Mouse (Mus musculus): ENCODE measurements around the gene Lamb2. TPM values are rescaled to one million over a fixed set of nuclear protein-coding genes. Genes with fewer than 3 reads are reported as not detected.

Lamb2 gene
- total and polyA plus RNA-seq, 3 experiments = 0.58 to 0.84 TPM; not detected in 1

GRCm38 (mm10) chr9:108508776-108509175, 29.2 kb downstream of the Lamb2 start:
- H3K27ac ChIP-seq (ENCODE audit: control insufficient read depth, low read depth, low read length) = peak overlapping the region; percentile 79
- peak; percentile 69 for DNase-seq (ENCODE audit: low read depth, low spot score)
- H3K27me3 ChIP-seq (ENCODE audit: control insufficient read depth in 1 of 2, insufficient read depth in 2 of 2, low read length in 2 of 2) = no peaks in the 10 kb centered on the region
- H3K4me3 ChIP-seq (ENCODE audit: control insufficient read depth in 1 of 2, insufficient read depth in 1 of 2, low read depth in 2 of 2, low read length in 2 of 2) = peak overlapping the region; percentile 80 to 86
- H3K9ac ChIP-seq (ENCODE audit: control insufficient read depth, low read depth, low read length, poor library complexity, severe bottlenecking) = peak overlapping the region; percentile 81
- TF ChIP-seq MAZ (IDR thresholded peaks at IDR 0.05; ENCODE audit: low read depth, low read length) (no peak), SMC3 (IDR thresholded peaks at IDR 0.05; ENCODE audit: low read depth, low read length) (no peak), GATA1 (IDR thresholded peaks at IDR 0.05; ENCODE audit: low read depth, low read length) (0 out of 2 replicates have a peak, but pooled peaks have one; percentile 34), MYB (IDR thresholded peaks at IDR 0.05; ENCODE audit: low read depth, low read length) (no peak), POLR2A (IDR thresholded peaks at IDR 0.05; ENCODE audit: control insufficient read depth in 1 of 2, insufficient read depth in 1 of 2, low read depth in 1 of 2, low read length in 2 of 2, poor library complexity in 1 of 2) (no peak), CTCF (IDR thresholded peaks at IDR 0.05 in 2 of 3, conservative IDR thresholded peaks at IDR 0.05 in 1 of 3; ENCODE audit: control insufficient read depth in 1 of 3, insufficient read depth in 1 of 3, low read depth in 2 of 3, low read length in 3 of 3, poor library complexity in 1 of 3, severe bottlenecking in 1 of 3) (no peak), CHD1 (IDR thresholded peaks at IDR 0.05; ENCODE audit: low read depth, low read length) (0 out of 2 replicates have a peak, but pooled peaks have one; percentile 42), MXI1 (IDR thresholded peaks at IDR 0.05; ENCODE audit: low read depth, low read length) (no peak), TBP (IDR thresholded peaks at IDR 0.05; ENCODE audit: low read depth, low read length) (peak; percentile 71; the same call in 1 of the 2 replicates), MAX (IDR thresholded peaks at IDR 0.05; ENCODE audit: low read length) (no peak), MYC (IDR thresholded peaks at IDR 0.05; ENCODE audit: low read depth, low read length) (no peak), ZMIZ1 (IDR thresholded peaks at IDR 0.05; ENCODE audit: low read depth, low read length) (no peak), NELFE (IDR thresholded peaks at IDR 0.05; ENCODE audit: low read depth, low read length) (no peak), KAT2A (conservative IDR thresholded peaks at IDR 0.05; ENCODE audit: low read depth, low read length) (no peak), CHD2 (IDR thresholded peaks at IDR 0.05; ENCODE audit: low read length) (no peak), TCF12 (IDR thresholded peaks at IDR 0.05; ENCODE audit: low read depth, low read length) (no peak), ETS1 (IDR thresholded peaks at IDR 0.05; ENCODE audit: low read depth, low read length) (no peak), POLR2AphosphoS2 (IDR thresholded peaks at IDR 0.05; ENCODE audit: low read length) (no peak), JUND (IDR thresholded peaks at IDR 0.05; ENCODE audit: low read depth, low read length) (no peak)
- H3K9me3 ChIP-seq (replicated peaks; ENCODE audit: insufficient read depth, low read length) = no peaks in the 10 kb centered on the region
- H3K36me3 ChIP-seq (ENCODE audit: control insufficient read depth in 1 of 2, insufficient read depth in 2 of 2, low read length in 2 of 2) = peaks cover 5 to 10% of the 10 kb centered on the region in 2 experiments
- H3K79me2 ChIP-seq (ENCODE audit: control insufficient read depth, insufficient read depth, low read length, poor library complexity) = peaks cover 15% of the 10 kb centered on the region
- peaks cover 3 to 11% of the 10 kb centered on the region in 2 experiments for H3K4me1 ChIP-seq (ENCODE audit: control insufficient read depth in 1 of 2, insufficient read depth in 2 of 2, low read length in 2 of 2)

DNA sequence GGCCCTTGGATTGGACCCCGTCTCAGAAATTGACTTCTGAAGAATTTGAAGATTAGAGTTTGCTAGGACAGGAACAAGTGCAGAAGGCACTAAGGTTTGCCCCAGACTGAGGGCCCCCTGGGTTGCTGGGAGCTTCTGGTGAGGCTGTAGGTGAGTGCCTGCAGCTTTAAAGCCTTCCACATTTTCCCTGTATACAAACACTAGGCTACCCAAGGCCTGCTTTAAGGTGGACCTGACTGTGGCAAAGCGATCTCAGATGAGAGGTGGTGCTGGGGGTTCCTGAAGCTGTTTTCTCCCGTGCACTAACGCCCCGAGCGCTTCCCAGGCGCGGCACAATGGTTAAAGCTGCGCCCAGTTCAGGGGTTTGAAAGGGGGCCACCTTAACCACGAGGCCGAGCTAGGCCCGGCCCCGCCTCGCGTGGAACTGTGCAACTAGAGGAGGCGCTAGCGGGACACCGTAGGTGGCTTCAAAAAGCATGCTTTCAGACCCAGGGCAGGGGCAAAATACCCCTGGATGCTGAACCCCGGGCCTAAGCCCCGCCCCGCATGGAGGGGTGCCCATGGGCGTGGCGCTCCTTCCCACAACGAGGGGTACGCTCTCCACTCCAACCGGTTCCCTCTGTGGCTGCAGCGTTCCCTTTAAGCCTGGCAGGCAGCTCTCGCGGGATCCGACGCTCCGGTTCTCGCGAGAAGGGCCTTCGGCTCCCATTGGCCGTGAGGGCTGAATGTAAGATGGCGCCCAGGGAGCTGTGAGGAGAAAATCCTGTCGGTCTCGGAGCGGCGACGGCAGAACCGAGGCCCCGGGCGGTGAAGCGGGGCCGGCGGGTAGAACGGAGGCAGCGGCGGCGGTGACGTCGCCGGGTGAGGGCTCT, 37.1 kb downstream of the Lamb2 start, which contains the start of gene Qrich1:
Gene Qrich1 (plus strand): TSS at position 427 of the 872 bp plus-strand sequence.
- H3K79me2 ChIP-seq (ENCODE audit: control insufficient read depth, insufficient read depth, low read length, poor library complexity) = peaks cover 31% of the 10 kb centered on the region
- H3K4me1 ChIP-seq (ENCODE audit: control insufficient read depth in 1 of 2, insufficient read depth in 2 of 2, low read length in 2 of 2) = peaks cover 0 to 17% of the 10 kb centered on the region in 2 experiments; a peak in 3 of 4 replicates
- peak within 1 kb of the TSS; percentile 91 for H3K27ac ChIP-seq (ENCODE audit: control insufficient read depth, low read depth, low read length)
- no peaks in the 10 kb centered on the region for H3K9me3 ChIP-seq (replicated peaks; ENCODE audit: insufficient read depth, low read length)
- H3K36me3 ChIP-seq (ENCODE audit: control insufficient read depth in 1 of 2, insufficient read depth in 2 of 2, low read length in 2 of 2) = peaks cover 9 to 33% of the 10 kb centered on the region in 2 experiments
- DNase-seq (ENCODE audit: low read depth, low spot score) = peak; percentile 99
- H3K4me3 ChIP-seq (ENCODE audit: control insufficient read depth in 1 of 2, insufficient read depth in 1 of 2, low read depth in 2 of 2, low read length in 2 of 2) = peak within 1 kb of the TSS; percentile 81 to 84
- peak within 1 kb of the TSS; percentile 92 for H3K9ac ChIP-seq (ENCODE audit: control insufficient read depth, low read depth, low read length, poor library complexity, severe bottlenecking)
- no peaks in the 10 kb centered on the region for H3K27me3 ChIP-seq (ENCODE audit: control insufficient read depth in 1 of 2, insufficient read depth in 2 of 2, low read length in 2 of 2)
- TF ChIP-seq ZMIZ1 (IDR thresholded peaks at IDR 0.05; ENCODE audit: low read depth, low read length) (peak; percentile 75; the same call in 1 of the 2 replicates), SMC3 (IDR thresholded peaks at IDR 0.05; ENCODE audit: low read depth, low read length) (no peak), MAZ (IDR thresholded peaks at IDR 0.05; ENCODE audit: low read depth, low read length) (peak; percentile 8; the same call in 1 of the 2 replicates), MXI1 (IDR thresholded peaks at IDR 0.05; ENCODE audit: low read depth, low read length) (peak; percentile 87), POLR2AphosphoS2 (IDR thresholded peaks at IDR 0.05; ENCODE audit: low read length) (peak; percentile 87), NRF1 (IDR thresholded peaks at IDR 0.05; ENCODE audit: insufficient read depth, low read depth, low read length, poor library complexity, severe bottlenecking) (no peak), NELFE (IDR thresholded peaks at IDR 0.05; ENCODE audit: low read depth, low read length) (peak; percentile 83), MYC (IDR thresholded peaks at IDR 0.05; ENCODE audit: low read depth, low read length) (peak; percentile 62), TBP (IDR thresholded peaks at IDR 0.05; ENCODE audit: low read depth, low read length) (peak; percentile 87), HCFC1 (IDR thresholded peaks at IDR 0.05; ENCODE audit: low read depth, low read length) (peak; percentile 90), ETS1 (IDR thresholded peaks at IDR 0.05; ENCODE audit: low read depth, low read length) (0 out of 2 replicates have a peak, but pooled peaks have one; percentile 15), POLR2A (IDR thresholded peaks at IDR 0.05; ENCODE audit: control insufficient read depth in 1 of 2, insufficient read depth in 1 of 2, low read depth in 1 of 2, low read length in 2 of 2, poor library complexity in 1 of 2) (peak; percentile 79 to 89), TCF12 (IDR thresholded peaks at IDR 0.05; ENCODE audit: low read depth, low read length) (peak; percentile 56), SIN3A (IDR thresholded peaks at IDR 0.05; ENCODE audit: low read length) (peak; percentile 90), MAX (IDR thresholded peaks at IDR 0.05; ENCODE audit: low read length) (peak; percentile 69; the same call in 1 of the 2 replicates), CHD2 (IDR thresholded peaks at IDR 0.05; ENCODE audit: low read length) (peak; percentile 99), ZNF384 (IDR thresholded peaks at IDR 0.05; ENCODE audit: low read depth, low read length) (no peak), CHD1 (IDR thresholded peaks at IDR 0.05; ENCODE audit: low read depth, low read length) (no peak)

Data from MEL (cell line).